Mouse (Mus musculus) neural tube, embryonic 12.5 days (tissue): ENCODE results near the gene Acvr1b. TPM values are rescaled to one million over a fixed set of nuclear protein-coding genes. Genes with fewer than 3 reads are reported as not detected.
A peak's percentile ranks its signal among the peaks of the same experiment; 100 is the strongest.

Source experiments
- ATAC-seq: fragments of 200-750 bp; cut with Nextera tagmentation; 2 replicates; pipeline ENCODE4 v1.8.0; 2017; ENCODE audit warnings: low read depth, mild to moderate bottlenecking, moderate TSS enrichment, moderate library complexity; ENCODE audit not compliant: low FRiP score
- H3K27ac ChIP-seq: fragments of 300-500 bp; sonication (generic); 2 replicates; pipeline ENCODE4 v1.5.1; 2016
- H3K27me3 ChIP-seq: fragments of 300-500 bp; sonication (generic); replicated peaks from 2 replicates; pipeline ENCODE4 v1.6.1; 2016; ENCODE audit warnings: mild to moderate bottlenecking
- H3K36me3 ChIP-seq: fragments of 300-500 bp; sonication (generic); 2 replicates; pipeline ENCODE4 v1.6.1; 2016; ENCODE audit warnings: mild to moderate bottlenecking
- H3K4me1 ChIP-seq: fragments of 300-500 bp; sonication (generic); 2 replicates; pipeline ENCODE4 v1.6.1; 2016
- H3K4me2 ChIP-seq: fragments of 300-500 bp; sonication (generic); replicated peaks from 2 replicates; pipeline ENCODE4 v1.6.1; 2016; ENCODE audit warnings: mild to moderate bottlenecking
- H3K4me3 ChIP-seq: fragments of 300-500 bp; sonication (generic); 2 replicates; pipeline ENCODE4 v1.5.1; 2016
- H3K9ac ChIP-seq: fragments of 300-500 bp; sonication (generic); 2 replicates; pipeline ENCODE4 v1.6.1; 2016; ENCODE audit warnings: mild to moderate bottlenecking
- H3K9me3 ChIP-seq: fragments of 300-500 bp; sonication (generic); 2 replicates; pipeline ENCODE4 v1.6.1; 2016; ENCODE audit warnings: mild to moderate bottlenecking
- WGBS: fragments of 180-500 bp; shearing (Covaris S2); methylation state at CpG from one replicate; pipeline ENCODE4 v1.1.7; 2016; 5-methylcytosine and 5-hydroxymethylcytosine counted together
- polyA plus RNA-seq: library from polyadenylated mRNA; unstranded; fragments of >200 nt; fragmentation: Nextera tagmentation; extraction: Ambion mirVana; gene quantifications from 2 replicates; pipeline ENCODE4 v1.2.1, GENCODE M21; 2016

Gene Acvr1b
- polyA plus RNA-seq, 1 experiment from 2014 or later: 15.9 TPM

DNA sequence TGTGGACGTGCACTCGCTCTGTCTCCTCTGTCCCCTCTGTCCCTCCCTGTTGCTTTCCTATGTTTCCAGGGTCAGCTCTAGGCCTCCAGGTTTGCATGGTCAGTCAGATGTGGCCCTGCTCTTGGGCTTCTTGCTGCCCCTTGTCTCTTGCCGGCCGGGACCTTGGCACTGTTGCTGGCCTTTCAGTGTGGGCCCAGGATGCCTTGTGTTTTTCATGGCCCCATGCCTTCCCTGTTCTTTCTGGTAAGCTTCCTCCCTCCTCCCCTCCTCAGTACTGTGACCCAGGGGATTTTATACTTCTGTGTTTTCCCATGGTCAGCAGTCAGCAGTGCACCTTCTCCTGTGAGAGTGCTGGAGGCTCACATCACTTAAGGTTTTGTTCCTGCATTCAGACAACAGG lies 7.6 kb downstream of the Acvr1b start:
- H3K9ac ChIP-seq: 0 out of 2 replicates have a peak overlapping the region, but pooled peaks have one; percentile 35
- 9% methylated on average over 4 of the region's 4 CpGs for WGBS
- no peak overlapping the region for H3K4me3 ChIP-seq
- H3K4me2 ChIP-seq: peak overlapping the region; percentile 28
- no peaks in the 10 kb centered on the region for H3K27me3 ChIP-seq
- H3K27ac ChIP-seq: no peak overlapping the region
- H3K4me1 ChIP-seq: peaks cover 61% of the 10 kb centered on the region
- H3K36me3 ChIP-seq: peaks cover 4% of the 10 kb centered on the region; the same call in 1 of the 2 replicates
- no peak for ATAC-seq
- H3K9me3 ChIP-seq: no peaks in the 10 kb centered on the region

DNA sequence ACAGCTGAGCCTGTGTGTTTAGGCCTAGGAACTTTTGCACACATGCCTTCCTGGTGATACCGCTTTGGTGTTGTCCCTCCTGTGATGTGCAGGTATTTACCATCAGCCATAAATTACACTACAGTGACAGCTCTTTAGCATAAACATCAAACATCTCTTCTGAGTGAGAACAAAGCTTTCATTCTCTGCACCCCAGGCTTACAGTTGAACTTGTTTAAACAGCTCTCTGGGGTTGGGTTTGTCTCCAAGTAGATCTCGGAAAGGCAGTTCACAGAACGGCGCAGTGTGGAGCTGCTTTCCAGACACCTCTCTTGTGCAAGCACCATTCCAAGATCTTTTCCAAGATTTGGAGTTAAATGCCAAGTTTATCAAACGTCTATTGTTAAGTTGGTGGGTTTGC lies 8.8 kb downstream of the Acvr1b start:
- Histone ChIP-seq H3K4me1 (peaks cover 49% of the 10 kb centered on the region), H3K27me3 (no peaks in the 10 kb centered on the region), H3K4me2 (peak overlapping the region; percentile 17; the same call in 1 of the 2 replicates), H3K27ac (no peak overlapping the region), H3K9ac (no peak overlapping the region), H3K4me3 (no peak overlapping the region), H3K9me3 (no peaks in the 10 kb centered on the region), H3K36me3 (peaks cover 4% of the 10 kb centered on the region; the same call in 1 of the 2 replicates)
- 8% methylated on average over 5 of the region's 5 CpGs for WGBS
- ATAC-seq: peak; percentile 64

DNA sequence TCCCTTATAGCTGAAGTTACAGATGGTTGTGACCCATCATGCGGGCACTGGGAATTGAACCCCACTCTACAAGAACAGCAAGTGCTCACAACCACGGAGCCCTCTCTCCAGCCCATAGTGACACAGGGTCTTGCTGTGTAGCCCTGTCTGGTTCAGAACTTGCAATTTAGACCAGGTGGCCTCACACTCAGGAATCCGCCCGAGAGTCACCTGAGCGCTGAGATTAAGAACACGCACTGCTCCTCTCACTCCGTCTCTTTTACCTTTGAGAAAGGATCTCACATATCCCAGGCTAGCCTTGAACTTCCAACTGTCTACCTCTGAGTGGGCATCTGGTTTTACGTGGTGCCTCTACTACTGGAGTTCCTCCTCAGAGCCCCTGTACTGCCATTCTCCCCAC lies 10.4 kb downstream of the Acvr1b start:
- WGBS: 98% methylated on average over 8 of the region's 8 CpGs
- no peaks in the 10 kb centered on the region for H3K9me3 ChIP-seq
- no peak overlapping the region for H3K4me2 ChIP-seq
- no peak overlapping the region for H3K27ac ChIP-seq
- H3K9ac ChIP-seq: no peak overlapping the region
- peaks cover 51% of the 10 kb centered on the region for H3K4me1 ChIP-seq
- no peak for ATAC-seq
- no peak overlapping the region for H3K4me3 ChIP-seq
- peaks cover 4% of the 10 kb centered on the region; the same call in 1 of the 2 replicates for H3K36me3 ChIP-seq
- no peaks in the 10 kb centered on the region for H3K27me3 ChIP-seq

DNA sequence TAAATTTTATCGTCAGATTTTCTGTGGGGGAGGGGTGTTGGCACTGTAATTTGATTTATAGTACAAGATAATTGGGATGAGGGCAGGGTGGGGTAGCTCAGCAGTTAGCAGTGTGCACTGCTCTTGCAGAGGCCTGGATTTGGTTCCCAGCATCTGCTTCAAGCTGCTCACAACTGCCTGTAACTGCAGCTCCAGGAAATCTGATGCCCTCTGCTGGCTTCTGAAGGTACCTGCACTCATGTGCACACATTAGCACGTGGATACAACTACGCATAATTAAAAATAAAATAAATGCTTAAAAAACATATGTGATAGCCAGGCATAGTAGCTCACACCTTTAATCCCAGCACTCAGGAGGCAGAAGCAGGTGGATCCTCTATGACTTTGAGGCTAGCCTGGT lies 11.7 kb downstream of the Acvr1b start:
- Histone ChIP-seq H3K4me1 (peaks cover 54% of the 10 kb centered on the region), H3K4me3 (no peak overlapping the region), H3K9ac (no peak overlapping the region), H3K27ac (no peak overlapping the region), H3K4me2 (no peak overlapping the region), H3K27me3 (no peaks in the 10 kb centered on the region), H3K36me3 (peaks cover 4% of the 10 kb centered on the region; the same call in 1 of the 2 replicates), H3K9me3 (no peaks in the 10 kb centered on the region)
- 94% methylated on average over 3 of the region's 3 CpGs for WGBS
- no peak for ATAC-seq

DNA sequence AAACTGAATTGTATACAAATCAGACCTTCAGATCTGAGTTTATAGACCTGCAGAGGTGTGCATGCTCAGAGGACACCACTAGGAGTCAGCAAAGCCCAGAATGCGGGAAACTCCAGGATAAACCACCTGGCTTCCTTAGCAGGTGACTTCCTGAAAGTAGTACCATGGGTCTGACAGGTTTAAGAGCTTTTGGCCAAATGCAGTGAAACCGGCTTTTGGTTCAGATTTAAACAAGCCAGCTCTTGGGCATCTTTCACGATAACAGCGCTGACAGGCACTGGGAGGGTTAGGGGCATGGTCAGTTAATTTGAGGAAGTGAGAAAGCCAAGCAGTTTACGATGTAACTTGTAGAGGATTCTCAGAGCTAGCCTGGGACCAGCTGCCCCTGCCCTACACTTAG lies 14.0 kb downstream of the Acvr1b start:
- no peak for ATAC-seq
- Histone ChIP-seq H3K4me2 (no peak overlapping the region), H3K27me3 (no peaks in the 10 kb centered on the region), H3K36me3 (peaks cover 4% of the 10 kb centered on the region; the same call in 1 of the 2 replicates), H3K4me1 (peaks cover 54% of the 10 kb centered on the region), H3K4me3 (no peak overlapping the region), H3K27ac (no peak overlapping the region), H3K9me3 (no peaks in the 10 kb centered on the region), H3K9ac (no peak overlapping the region)
- WGBS: 74% methylated on average over 5 of the region's 5 CpGs

DNA sequence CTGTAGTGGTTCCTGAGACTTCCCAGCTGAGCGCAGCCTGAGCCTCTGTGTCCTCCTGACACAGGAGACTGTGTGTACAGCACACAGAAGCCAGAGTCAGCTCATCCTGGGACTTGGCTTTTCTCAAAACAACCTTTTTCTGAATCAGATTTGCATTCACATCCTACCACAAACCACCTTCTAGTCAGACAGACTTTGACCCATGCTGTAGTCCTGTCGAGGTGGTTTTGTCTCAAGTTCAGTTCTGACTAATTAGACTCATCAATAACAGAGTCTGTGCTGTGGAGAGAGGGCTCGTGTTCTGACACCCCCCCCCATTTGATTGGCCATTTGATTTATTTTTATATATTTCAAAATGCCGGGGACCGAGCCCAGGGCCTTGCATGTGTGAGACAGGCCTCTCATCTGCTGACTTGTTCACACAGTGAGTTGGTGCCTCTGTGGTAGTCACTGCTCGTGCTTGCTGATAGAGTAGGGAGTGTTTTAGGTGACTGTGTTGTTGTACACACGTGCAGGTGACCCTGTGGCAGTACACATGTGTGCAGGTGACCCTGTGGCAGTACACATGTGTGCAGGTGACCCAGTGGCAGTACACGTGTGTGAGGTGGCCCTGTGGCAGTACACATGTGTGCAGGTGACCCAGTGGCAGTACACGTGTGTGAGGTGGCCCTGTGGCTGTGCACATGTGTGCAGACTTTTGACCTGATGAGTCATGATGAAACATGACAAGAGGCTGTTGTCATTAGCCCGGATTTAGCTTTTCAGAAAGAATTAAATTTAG lies 16.3 kb downstream of the Acvr1b start:
- H3K9me3 ChIP-seq: no peaks in the 10 kb centered on the region
- H3K27me3 ChIP-seq: no peaks in the 10 kb centered on the region
- peaks cover 16% of the 10 kb centered on the region for H3K36me3 ChIP-seq
- no peak for ATAC-seq
- H3K9ac ChIP-seq: no peak overlapping the region
- H3K4me1 ChIP-seq: peaks cover 52% of the 10 kb centered on the region
- H3K4me3 ChIP-seq: no peak overlapping the region
- 77% methylated on average over 10 of the region's 10 CpGs for WGBS
- no peak overlapping the region for H3K27ac ChIP-seq
- no peak overlapping the region for H3K4me2 ChIP-seq

DNA sequence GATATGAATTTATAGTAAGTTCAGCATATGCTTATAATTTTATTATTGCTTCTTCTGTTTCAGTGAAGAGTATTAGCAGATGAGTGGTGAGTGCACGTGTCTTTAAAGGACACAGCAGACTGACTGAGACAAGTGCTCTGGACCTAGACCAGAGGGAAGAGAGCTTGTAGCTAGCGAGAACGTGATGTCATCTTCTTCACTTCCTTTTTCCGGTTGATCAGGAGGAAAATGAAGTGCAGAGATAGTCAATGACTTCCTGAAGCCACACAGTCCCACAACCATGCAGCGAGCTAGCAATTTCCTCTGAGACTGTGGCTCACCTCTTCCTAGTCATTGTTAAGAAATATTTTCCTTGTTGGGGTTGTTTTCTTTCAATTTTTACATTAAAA lies 16.9 kb downstream of the Acvr1b start:
- Histone ChIP-seq H3K27me3 (no peaks in the 10 kb centered on the region), H3K27ac (no peak overlapping the region), H3K9ac (no peak overlapping the region), H3K4me1 (peaks cover 52% of the 10 kb centered on the region), H3K4me3 (no peak overlapping the region), H3K4me2 (no peak overlapping the region), H3K36me3 (peaks cover 18% of the 10 kb centered on the region), H3K9me3 (no peaks in the 10 kb centered on the region)
- 83% methylated on average over 5 of the region's 5 CpGs for WGBS
- ATAC-seq: no peak

DNA sequence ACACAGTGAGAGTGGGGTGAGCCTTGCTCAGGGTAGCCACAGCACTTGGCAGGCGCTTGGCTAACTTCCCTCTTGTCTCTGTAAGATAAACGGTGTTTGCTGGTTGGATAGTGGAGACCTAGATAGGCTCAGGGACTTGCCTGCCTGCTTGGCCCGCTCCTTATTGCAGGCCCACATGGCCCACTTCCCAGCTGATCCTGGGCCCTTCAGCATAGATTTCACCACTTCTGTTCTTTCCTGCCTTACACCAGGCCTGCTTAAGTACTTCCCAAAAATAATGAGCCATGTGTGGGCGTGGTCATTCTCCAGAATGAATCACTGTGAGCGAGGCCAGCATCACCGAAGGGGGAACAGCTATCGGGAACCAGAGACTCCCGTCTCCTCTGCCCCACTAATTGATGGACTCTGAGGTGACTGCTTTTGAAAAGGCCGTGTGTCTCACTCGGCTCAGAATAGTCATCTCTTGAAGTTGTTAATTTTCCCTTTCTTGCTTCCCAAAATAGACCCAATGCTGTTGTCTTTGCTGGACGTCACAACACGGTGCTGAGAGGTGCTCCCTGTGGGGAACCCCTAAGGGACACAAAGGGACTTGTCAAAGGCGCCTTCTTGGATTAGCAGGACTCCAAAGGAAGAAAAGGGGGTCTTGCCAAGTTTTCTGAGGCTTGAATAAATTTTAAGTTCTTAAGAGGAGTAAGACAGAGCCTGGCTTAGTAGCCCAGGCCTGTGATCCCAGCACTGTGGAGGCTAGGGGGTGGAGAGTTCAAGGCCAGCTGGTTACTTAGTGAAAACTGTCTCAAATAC lies 17.8 kb downstream of the Acvr1b start:
- peaks cover 52% of the 10 kb centered on the region for H3K4me1 ChIP-seq
- H3K9ac ChIP-seq: no peak overlapping the region
- peak; percentile 54 for ATAC-seq
- H3K4me3 ChIP-seq: no peak overlapping the region
- H3K9me3 ChIP-seq: no peaks in the 10 kb centered on the region
- no peaks in the 10 kb centered on the region for H3K27me3 ChIP-seq
- H3K36me3 ChIP-seq: peaks cover 27% of the 10 kb centered on the region
- no peak overlapping the region for H3K27ac ChIP-seq
- no peak overlapping the region for H3K4me2 ChIP-seq
- 24% methylated on average over 13 of the region's 13 CpGs for WGBS

DNA sequence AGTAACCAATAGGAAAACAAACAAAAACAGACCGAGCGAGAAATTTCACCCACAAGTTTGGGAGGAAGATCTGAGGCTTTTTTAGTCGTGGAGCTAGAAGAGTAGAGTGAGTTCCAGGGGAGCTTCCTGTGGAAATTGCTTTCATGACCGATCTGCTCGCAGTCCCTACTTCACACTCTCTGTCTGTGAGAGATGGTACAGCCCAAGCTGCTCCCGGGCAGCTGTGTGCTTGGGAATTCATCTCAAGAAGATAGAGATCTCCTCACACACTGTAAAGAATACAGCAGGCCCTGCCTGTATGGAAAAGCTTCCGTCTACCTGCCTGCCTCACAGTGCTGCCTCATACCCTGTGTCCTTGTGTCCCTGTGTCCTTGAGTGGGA lies 18.4 kb downstream of the Acvr1b start:
- ATAC-seq: no peak
- Histone ChIP-seq H3K27me3 (no peaks in the 10 kb centered on the region), H3K4me3 (no peak overlapping the region), H3K4me2 (no peak overlapping the region), H3K4me1 (peaks cover 52% of the 10 kb centered on the region), H3K36me3 (peaks cover 27% of the 10 kb centered on the region), H3K27ac (no peak overlapping the region), H3K9me3 (no peaks in the 10 kb centered on the region), H3K9ac (no peak overlapping the region)
- WGBS: 63% methylated on average over 7 of the region's 7 CpGs

DNA sequence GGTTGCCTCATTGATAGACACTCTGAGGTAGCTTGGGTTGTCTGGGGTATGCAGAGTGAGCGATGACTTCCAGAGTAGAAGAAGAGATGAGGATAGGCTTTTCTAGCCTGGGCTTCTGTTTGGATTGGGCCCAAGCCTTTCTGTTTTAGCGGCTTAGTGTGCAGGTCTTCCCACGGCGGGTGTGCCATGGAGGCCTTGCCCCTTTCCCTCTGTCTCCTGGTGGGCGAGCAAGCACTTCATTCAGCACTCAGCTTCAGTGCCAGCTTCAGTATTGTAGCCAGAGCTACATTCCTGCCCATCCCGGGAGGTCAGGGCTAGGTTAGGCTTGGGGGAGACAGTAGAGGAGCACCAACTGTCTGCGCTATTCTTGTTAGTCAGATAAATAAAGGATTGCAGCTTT lies 18.8 kb downstream of the Acvr1b start:
- WGBS: 89% methylated on average over 7 of the region's 7 CpGs
- no peak overlapping the region for H3K4me2 ChIP-seq
- no peak overlapping the region for H3K9ac ChIP-seq
- H3K36me3 ChIP-seq: peaks cover 30% of the 10 kb centered on the region
- H3K9me3 ChIP-seq: no peaks in the 10 kb centered on the region
- no peak overlapping the region for H3K27ac ChIP-seq
- no peaks in the 10 kb centered on the region for H3K27me3 ChIP-seq
- H3K4me1 ChIP-seq: peaks cover 52% of the 10 kb centered on the region
- H3K4me3 ChIP-seq: no peak overlapping the region
- no peak for ATAC-seq

DNA sequence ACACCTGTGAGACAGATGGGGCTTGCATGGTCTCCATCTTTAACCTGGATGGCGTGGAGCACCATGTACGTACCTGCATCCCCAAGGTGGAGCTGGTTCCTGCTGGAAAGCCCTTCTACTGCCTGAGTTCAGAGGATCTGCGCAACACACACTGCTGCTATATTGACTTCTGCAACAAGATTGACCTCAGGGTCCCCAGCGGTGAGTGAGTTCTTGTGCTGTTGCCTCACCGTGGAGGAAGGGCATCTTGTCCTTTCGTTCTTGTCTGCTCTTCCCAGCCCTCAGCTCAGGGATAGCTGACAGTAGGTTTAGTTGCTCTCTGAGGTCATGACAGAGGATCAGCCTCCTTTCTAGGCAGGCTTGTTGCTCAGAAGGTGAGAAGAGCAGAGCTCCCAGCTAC lies 20.1 kb downstream of the Acvr1b start:
- Histone ChIP-seq H3K4me1 (peaks cover 41% of the 10 kb centered on the region), H3K27me3 (no peaks in the 10 kb centered on the region), H3K9ac (no peak overlapping the region), H3K9me3 (no peaks in the 10 kb centered on the region), H3K4me3 (no peak overlapping the region), H3K4me2 (no peak overlapping the region), H3K36me3 (peaks cover 36% of the 10 kb centered on the region), H3K27ac (no peak overlapping the region)
- ATAC-seq: no peak
- 95% methylated on average over 6 of the region's 6 CpGs for WGBS

DNA sequence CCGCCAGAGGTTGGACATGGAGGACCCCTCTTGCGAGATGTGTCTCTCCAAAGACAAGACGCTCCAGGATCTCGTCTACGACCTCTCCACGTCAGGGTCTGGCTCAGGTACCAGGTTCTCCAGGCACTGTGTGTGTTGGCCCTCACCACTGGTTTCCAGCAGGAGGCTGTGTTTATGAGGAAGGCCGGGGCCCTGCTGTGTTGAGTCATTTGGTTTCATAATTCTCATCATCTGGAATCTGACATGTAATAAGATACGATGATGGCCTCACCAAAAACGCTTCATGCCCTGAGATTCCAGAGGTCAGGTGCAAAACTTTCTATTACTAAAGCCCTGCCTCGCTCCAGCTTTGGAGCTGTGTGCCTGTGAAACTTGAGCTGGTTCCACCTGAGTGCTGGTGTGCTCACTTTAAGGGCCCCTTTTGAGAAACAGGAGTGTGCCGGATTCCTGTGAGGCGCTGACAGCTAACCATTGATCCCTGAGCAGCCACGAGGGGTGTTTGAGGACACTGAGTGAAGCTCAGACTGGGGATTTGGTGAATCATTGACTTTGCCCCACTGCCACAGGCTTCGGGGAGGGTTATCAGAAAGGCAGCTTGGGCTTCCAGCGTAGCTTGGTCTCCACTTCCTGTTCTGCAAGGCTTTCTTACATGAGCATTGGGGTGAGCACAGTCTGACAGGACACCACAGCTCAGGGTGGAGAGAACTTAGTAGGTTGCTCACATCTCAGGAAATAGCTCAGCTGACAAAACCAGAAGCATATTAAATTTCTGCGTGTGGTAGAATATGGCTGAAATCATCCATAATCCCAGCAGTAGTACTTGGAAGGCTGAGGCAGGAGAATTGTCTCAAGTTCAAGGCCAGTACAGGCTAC lies 21.3 kb downstream of the Acvr1b start:
- H3K4me1 ChIP-seq: peaks cover 30% of the 10 kb centered on the region
- no peaks in the 10 kb centered on the region for H3K27me3 ChIP-seq
- H3K4me3 ChIP-seq: no peak overlapping the region
- H3K36me3 ChIP-seq: peaks cover 47% of the 10 kb centered on the region
- no peak overlapping the region for H3K9ac ChIP-seq
- no peak for ATAC-seq
- 92% methylated on average over 16 of the region's 16 CpGs for WGBS
- H3K27ac ChIP-seq: no peak overlapping the region
- no peak overlapping the region for H3K4me2 ChIP-seq
- no peaks in the 10 kb centered on the region for H3K9me3 ChIP-seq
